8 mouse cellular contexts compared by ENCODE assay signal in genomic region chr14:47567962-47568652, GRCm38 (mm10). TPM values are rescaled to one million over a fixed set of nuclear protein-coding genes. Genes with fewer than 3 reads are reported as not detected.
DNase-seq lines count a peak whose midpoint lies in the region; ATAC-seq lines count a peak whose summit lies in the region.

No protein-coding gene starts in this region.

- no peaks in the 10 kb centered on the region for H3K36me3 ChIP-seq in hindbrain, embryonic 15.5 days

- peak overlapping the region; percentile 63 for H3K4me2 ChIP-seq in hindbrain, embryonic 15.5 days

- peak; percentile 75 for DNase-seq in T-cell, adult 2 months (ENCODE audit: low spot score)
- peak; percentile 95 to 96 for DNase-seq in cerebellum, postnatal 36 days
- DNase-seq in frontal cortex, postnatal 36 days (ENCODE audit: low spot score in 2 of 2) = peak; percentile 95 to 96
- DNase-seq in left cerebral cortex, adult 11 months (ENCODE audit: low spot score) = peak; percentile 90
- peak; percentile 96 to 97 for DNase-seq in lung, postnatal 4 days
- peak; percentile 94 for DNase-seq in retina, postnatal 7 days (ENCODE audit: low read depth, low spot score)
- peak; percentile 82 for DNase-seq in urinary bladder, adult 2 months (ENCODE audit: low spot score)

- H3K27me3 ChIP-seq in hindbrain, embryonic 15.5 days = no peaks in the 10 kb centered on the region

- no peaks in the 10 kb centered on the region for H3K9me3 ChIP-seq in hindbrain, embryonic 15.5 days

- H3K4me1 ChIP-seq in hindbrain, embryonic 15.5 days (replicated peaks) = peaks cover 12% of the 10 kb centered on the region

- peak overlapping the region; percentile 74 for H3K9ac ChIP-seq in hindbrain, embryonic 15.5 days

- ATAC-seq in hindbrain, embryonic 15.5 days (ENCODE audit: low FRiP score, low read depth) = peak; percentile 99

- peak overlapping the region; percentile 69 for H3K4me3 ChIP-seq in hindbrain, embryonic 15.5 days

- WGBS in hindbrain, embryonic 15.5 days = under 1% methylated on average over 46 of the region's 46 CpGs

- H3K27ac ChIP-seq in hindbrain, embryonic 15.5 days (replicated peaks) = peak overlapping the region; percentile 61

RNA-seq across cellular contexts. Expression of gene Atg14, which starts 2.3 kb away (rescaled TPM):
- polyA plus RNA-seq in hindbrain, embryonic 15.5 days (2015; fragmentation: Nextera tagmentation; extraction: Ambion mirVana) = 16.7 and 18.3 TPM in 2 replicates
- polyA plus RNA-seq in urinary bladder, adult 2 months (2012; rRNA removed) = 10.9 and 13.1 TPM in 2 replicates

Comparison
In these comparisons a context has a peak if more than half of its experiments do, and no peak if none do; other contexts are left out.
1. Peak in every context shown above with its lines: DNase-seq, ATAC-seq, H3K4me3 ChIP-seq and H3K27ac ChIP-seq.